Mouse (Mus musculus) brain, embryonic 14.5 days (tissue): ENCODE results near the gene Slco1c1.

Experiments
- CTCF ChIP-seq: fragments of 200-500 bp; IDR thresholded peaks from 2 replicates; pipeline ENCODE4 v1.5.1; 2012; ENCODE audit warnings: inconsistent platforms, mild to moderate bottlenecking, moderate library complexity, borderline replicate concordance; ENCODE audit not compliant: insufficient read depth, insufficient read length; ENCODE audit errors: extremely low read depth
- POLR2A ChIP-seq: fragments of 200-500 bp; IDR thresholded peaks from 2 replicates; pipeline ENCODE4 v1.6.1; 2012; ENCODE audit warnings: mild to moderate bottlenecking, inconsistent platforms, borderline replicate concordance; ENCODE audit not compliant: poor library complexity, insufficient read depth, insufficient read length, severe bottlenecking; ENCODE audit errors: extremely low read depth

GRCm38 (mm10) chr6:141522541-141522940 lies 1.6 kb upstream of the Slco1c1 start:
- no peak for TF ChIP-seq CTCF
- TF ChIP-seq POLR2A: no peak
